Comparison of ENCODE assay signal across 22 mouse cellular contexts in genomic region chr15:3281737-3282136, GRCm38 (mm10). TPM values are rescaled to one million over a fixed set of nuclear protein-coding genes. Genes with fewer than 3 reads are reported as not detected.
"Had no signal": no experiment of that assay in that cellular context is flagged by ENCODE, and none has a peak within 500 bp of the region (broad histone marks: within the 10 kb centered on the region; RNA-seq: fewer than 3 reads in every experiment).

No protein-coding gene starts in this region.

- H3K4me1 ChIP-seq: limb, embryonic 10.5 days; limb, embryonic 13.5 days; lung, embryonic 15.5 days; midbrain, embryonic 12.5 days; midbrain, embryonic 15.5 days; neural tube, embryonic 13.5 days had no signal

- H3K27me3 ChIP-seq: limb, embryonic 13.5 days; lung, embryonic 15.5 days; midbrain, embryonic 12.5 days; midbrain, embryonic 15.5 days; neural tube, embryonic 13.5 days had no signal

- H3K9me3 ChIP-seq: limb, embryonic 10.5 days; limb, embryonic 13.5 days; lung, embryonic 15.5 days; midbrain, embryonic 12.5 days; midbrain, embryonic 15.5 days; neural tube, embryonic 13.5 days had no signal

- H3K27ac ChIP-seq: kidney, postnatal 0 days; layer of hippocampus, adult 2 months; limb, embryonic 10.5 days; limb, embryonic 13.5 days; lung, embryonic 15.5 days; midbrain, embryonic 12.5 days; midbrain, embryonic 15.5 days; neural tube, embryonic 13.5 days had no signal

- DNase-seq: kidney, adult 2 months; kidney, postnatal 25 days; layer of hippocampus, adult 9-11 months; lung, adult 18-20 months; lung, postnatal 10 days; thymus, adult 2 months; thymus, postnatal 14 days; thymus, postnatal 4 days had no signal

- H3K36me3 ChIP-seq: midbrain, embryonic 12.5 days; midbrain, embryonic 15.5 days had no signal

- H3K4me3 ChIP-seq: layer of hippocampus, adult 2 months; limb, embryonic 10.5 days; limb, embryonic 13.5 days; lung, embryonic 15.5 days; midbrain, embryonic 12.5 days; midbrain, embryonic 15.5 days; myocyte; neural tube, embryonic 13.5 days had no signal

- H3K9ac ChIP-seq: limb, embryonic 13.5 days; lung, embryonic 15.5 days; midbrain, embryonic 12.5 days; midbrain, embryonic 15.5 days; neural tube, embryonic 13.5 days had no signal

- ATAC-seq: intestine, embryonic 16.5 days; midbrain, embryonic 15.5 days had no signal

- H3K4me2 ChIP-seq: limb, embryonic 13.5 days; lung, embryonic 15.5 days; midbrain, embryonic 12.5 days; midbrain, embryonic 15.5 days; neural tube, embryonic 13.5 days had no signal

RNA-seq across cellular contexts. Expression of gene Ccdc152, which starts 21.6 kb away (rescaled TPM):
- total RNA-seq: layer of hippocampus, adult 2 months; layer of hippocampus, postnatal 25 days; left cerebral cortex, adult 18-20 months; left cerebral cortex, postnatal 25 days; megakaryocyte-erythroid progenitor cell, adult 5-6 weeks had no signal
- polyA plus RNA-seq: limb, embryonic 10.5 days; myocyte; neural tube, embryonic 13.5 days had no signal
